Mouse (Mus musculus) stomach, postnatal 0 days (tissue): ENCODE data around the gene Cdh4. TPM values are rescaled to one million over a fixed set of nuclear protein-coding genes. Genes with fewer than 3 reads are reported as not detected.

Experiments used
- ATAC-seq: fragments of 200-750 bp; cut with Nextera tagmentation; 2 replicates; pipeline ENCODE4 v1.8.0; 2017; ENCODE audit not compliant: low FRiP score, low TSS enrichment
- DNase-seq: peaks from one replicate; pipeline ENCODE4 v3.0.0-alpha.2; 2016; ENCODE audit warnings: low spot score
- H3K27ac ChIP-seq: fragments of 300-500 bp; sonication (generic); replicated peaks from 2 replicates; pipeline ENCODE4 v1.5.1; 2014; ENCODE audit warnings: mild to moderate bottlenecking, control low read depth
- H3K27me3 ChIP-seq: fragments of 300-500 bp; sonication (generic); 2 replicates; pipeline ENCODE4 v1.6.1; 2014; ENCODE audit warnings: low read length; ENCODE audit not compliant: control insufficient read depth, insufficient read depth
- H3K36me3 ChIP-seq: fragments of 300-500 bp; sonication (generic); 2 replicates; pipeline ENCODE4 v1.6.1; 2014; ENCODE audit warnings: low read length, mixed read lengths; ENCODE audit not compliant: control insufficient read depth, insufficient read depth
- H3K4me1 ChIP-seq: fragments of 300-500 bp; sonication (generic); replicated peaks from 2 replicates; pipeline ENCODE4 v1.6.1; 2014; ENCODE audit warnings: antibody characterized with exemption; ENCODE audit not compliant: control insufficient read depth, insufficient read depth
- H3K4me2 ChIP-seq: fragments of 300-500 bp; sonication (generic); replicated peaks from 2 replicates; pipeline ENCODE4 v1.6.1; 2014; ENCODE audit warnings: low read depth, mild to moderate bottlenecking, control low read depth, moderate library complexity
- H3K4me3 ChIP-seq: fragments of 300-500 bp; sonication (generic); 2 replicates; pipeline ENCODE4 v1.5.1; 2014; ENCODE audit warnings: low read depth, low read length, control low read depth
- H3K9ac ChIP-seq: fragments of 300-500 bp; sonication (generic); 2 replicates; pipeline ENCODE4 v1.6.1; 2014; ENCODE audit warnings: mild to moderate bottlenecking, low read length, control low read depth, mixed read lengths
- H3K9me3 ChIP-seq: fragments of 300-500 bp; sonication (generic); 2 replicates; pipeline ENCODE4 v1.6.1; 2016; ENCODE audit warnings: low read length; ENCODE audit not compliant: control insufficient read depth
- CTCF ChIP-seq: IDR thresholded peaks from 2 replicates; pipeline ENCODE4 v1.5.1; 2016; ENCODE audit warnings: antibody characterized with exemption, low read depth, mild to moderate bottlenecking, moderate library complexity
- EP300 ChIP-seq: optimal IDR thresholded peaks from 2 replicates; pipeline ENCODE3; 2016; ENCODE audit warnings: antibody characterized with exemption
- WGBS: fragments of 180-500 bp; shearing (Covaris S2); extraction: QIAGEN DNeasy Blood & Tissue Kit; methylation state at CpG from one replicate; pipeline ENCODE4 v1.1.7; 2014; 5-methylcytosine and 5-hydroxymethylcytosine counted together
- polyA plus RNA-seq: library from polyadenylated mRNA; unstranded; fragments of >200 nt; fragmentation: Nextera tagmentation; extraction: Ambion mirVana; gene quantifications from 2 replicates; pipeline ENCODE4 v1.2.1, GENCODE M21; 2015

Gene Cdh4
- polyA plus RNA-seq, 1 experiment from 2014 or later: 3.1 TPM

GRCm38 (mm10) chr2:179934165-179934564 is 491.9 kb downstream of the Cdh4 start:
- H3K27ac ChIP-seq: no peak overlapping the region
- no peak for DNase-seq
- no peaks in the 10 kb centered on the region for H3K9me3 ChIP-seq
- peaks cover 7% of the 10 kb centered on the region for H3K36me3 ChIP-seq
- H3K4me1 ChIP-seq: no peaks in the 10 kb centered on the region
- no peak for ATAC-seq
- H3K4me3 ChIP-seq: no peak overlapping the region
- no peak for TF ChIP-seq CTCF
- TF ChIP-seq EP300: no peak
- no peak overlapping the region for H3K9ac ChIP-seq
- H3K27me3 ChIP-seq: no peaks in the 10 kb centered on the region
- no peak overlapping the region for H3K4me2 ChIP-seq
- WGBS: 88% methylated on average over 3 of the region's 3 CpGs

GRCm38 (mm10) chr2:179937091-179937490 is 494.9 kb downstream of the Cdh4 start:
- Histone ChIP-seq H3K4me2 (no peak overlapping the region), H3K4me1 (no peaks in the 10 kb centered on the region), H3K9ac (no peak overlapping the region), H3K9me3 (no peaks in the 10 kb centered on the region), H3K27me3 (no peaks in the 10 kb centered on the region), H3K4me3 (no peak overlapping the region), H3K36me3 (peaks cover 4% of the 10 kb centered on the region; the same call in 1 of the 2 replicates), H3K27ac (no peak overlapping the region)
- no peak for TF ChIP-seq CTCF
- TF ChIP-seq EP300: no peak
- no peak for DNase-seq
- 71% methylated on average over 4 of the region's 4 CpGs for WGBS
- no peak for ATAC-seq

- Histone ChIP-seq H3K27ac (no peak overlapping the region), H3K9me3 (no peaks in the 10 kb centered on the region), H3K9ac (no peak overlapping the region), H3K27me3 (no peaks in the 10 kb centered on the region), H3K4me1 (no peaks in the 10 kb centered on the region; the same call in 1 of the 2 replicates), H3K36me3 (no peaks in the 10 kb centered on the region), H3K4me2 (no peak overlapping the region), H3K4me3 (no peak overlapping the region)
- no peak for ATAC-seq
- DNase-seq: no peak
- 76% methylated on average over 1 of the region's 1 CpGs for WGBS
- TF ChIP-seq CTCF (no peak), EP300 (no peak)
These were observed 499.5 kb downstream of the Cdh4 start for GRCm38 (mm10) chr2:179941696-179942095.

- H3K4me1 ChIP-seq: peaks cover 6% of the 10 kb centered on the region
- no peak for DNase-seq
- H3K4me3 ChIP-seq: no peak overlapping the region
- TF ChIP-seq CTCF (no peak), EP300 (no peak)
- H3K9ac ChIP-seq: no peak overlapping the region
- no peaks in the 10 kb centered on the region for H3K27me3 ChIP-seq
- WGBS: 36% methylated on average over 4 of the region's 4 CpGs
- H3K36me3 ChIP-seq: no peaks in the 10 kb centered on the region
- H3K4me2 ChIP-seq: no peak overlapping the region
- no peak overlapping the region for H3K27ac ChIP-seq
- no peak for ATAC-seq
- no peaks in the 10 kb centered on the region for H3K9me3 ChIP-seq
These were observed 502.8 kb downstream of the Cdh4 start for GRCm38 (mm10) chr2:179945051-179945450.

GRCm38 (mm10) chr2:179946496-179946895 is 504.3 kb downstream of the Cdh4 start:
- Histone ChIP-seq H3K36me3 (no peaks in the 10 kb centered on the region), H3K4me3 (no peak overlapping the region), H3K9ac (no peak overlapping the region), H3K4me1 (peaks cover 6% of the 10 kb centered on the region), H3K27ac (no peak overlapping the region), H3K4me2 (no peak overlapping the region), H3K9me3 (no peaks in the 10 kb centered on the region), H3K27me3 (no peaks in the 10 kb centered on the region)
- ATAC-seq (no peak), DNase-seq (no peak)
- 68% methylated on average over 6 of the region's 6 CpGs for WGBS
- TF ChIP-seq CTCF (no peak), EP300 (no peak)

GRCm38 (mm10) chr2:179947607-179948006 is 505.4 kb downstream of the Cdh4 start:
- H3K27ac ChIP-seq: no peak overlapping the region
- ATAC-seq (0 out of 2 replicates have a peak, but pooled peaks have one; percentile 45), DNase-seq (no peak)
- no peak overlapping the region for H3K4me3 ChIP-seq
- peaks cover 6% of the 10 kb centered on the region for H3K4me1 ChIP-seq
- H3K36me3 ChIP-seq: no peaks in the 10 kb centered on the region
- no peaks in the 10 kb centered on the region for H3K27me3 ChIP-seq
- WGBS: 38% methylated on average over 5 of the region's 5 CpGs
- no peak overlapping the region for H3K9ac ChIP-seq
- TF ChIP-seq CTCF: no peak
- TF ChIP-seq EP300: no peak
- no peaks in the 10 kb centered on the region for H3K9me3 ChIP-seq
- no peak overlapping the region for H3K4me2 ChIP-seq
